Mouse (Mus musculus): ENCODE results near the gene Tssk4.

DNA sequence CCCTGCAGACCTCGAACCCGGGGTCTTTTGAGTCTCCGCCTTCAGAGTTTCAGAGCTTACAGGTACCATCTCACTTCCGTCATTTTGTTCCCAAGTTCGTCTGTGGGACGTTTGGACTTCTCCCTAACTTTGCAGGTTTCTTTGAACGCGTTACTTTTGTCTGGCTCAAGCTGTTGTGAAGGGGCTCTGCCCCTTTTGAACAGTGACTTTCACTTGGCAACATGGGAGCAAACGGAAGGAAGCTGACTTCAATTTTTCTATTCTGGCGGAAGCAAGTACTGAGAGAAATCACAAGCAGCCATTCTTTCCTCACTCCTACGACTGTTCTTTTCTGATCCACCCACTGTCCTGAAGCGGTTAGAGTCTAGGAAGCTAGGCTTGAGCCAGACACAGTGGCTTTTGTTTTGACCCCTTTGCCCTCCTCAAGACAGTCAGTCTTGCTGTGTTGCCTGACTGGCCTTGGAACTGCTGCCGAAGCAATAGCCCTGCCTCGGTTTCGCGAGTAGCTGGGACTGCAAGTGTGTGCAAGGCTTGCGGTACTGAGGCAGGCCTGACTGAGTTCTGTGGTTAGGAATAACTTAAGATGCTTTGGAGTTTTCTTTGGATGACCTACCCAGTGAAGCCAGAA lies 5.6 kb upstream of the Tssk4 start:
- no peak for TF ChIP-seq CTCF (IDR thresholded peaks at IDR 0.05; ENCODE audit: extremely low read depth, insufficient read depth, insufficient read length, insufficient replicate concordance)
- TF ChIP-seq POLR2A (IDR thresholded peaks at IDR 0.05; ENCODE audit: low read depth, low read length): no peak

Data from spleen, adult 2 months (tissue).